In genomic region chr8:45420151-45420550, GRCm38 (mm10) we compare ENCODE assay signal across 16 mouse cellular contexts.
"Had no signal": no experiment of that assay in that cellular context is flagged by ENCODE, and none has a peak within 500 bp of the region (broad histone marks: within the 10 kb centered on the region; RNA-seq: fewer than 3 reads in every experiment).

No protein-coding gene starts in this region.

- H3K4me1 ChIP-seq: lung, embryonic 15.5 days; midbrain, embryonic 12.5 days; neural tube, embryonic 12.5 days had no signal

- H3K27me3 ChIP-seq: lung, embryonic 15.5 days; megakaryocyte, embryonic 14.5 days; midbrain, embryonic 12.5 days; neural tube, embryonic 12.5 days had no signal

- H3K4me2 ChIP-seq: lung, embryonic 15.5 days; midbrain, embryonic 12.5 days; neural tube, embryonic 12.5 days had no signal

- H3K9me3 ChIP-seq: lung, embryonic 15.5 days; megakaryocyte, embryonic 14.5 days; midbrain, embryonic 12.5 days; neural tube, embryonic 12.5 days had no signal

- H3K27ac ChIP-seq: lung, embryonic 15.5 days; macrophage; midbrain, embryonic 12.5 days; neural tube, embryonic 12.5 days had no signal

- ATAC-seq: liver, postnatal 0 days; lung, postnatal 0 days had no signal

- H3K9ac ChIP-seq: liver, postnatal 0 days; lung, embryonic 15.5 days; midbrain, embryonic 12.5 days; neural tube, embryonic 12.5 days had no signal

- H3K36me3 ChIP-seq: lung, embryonic 15.5 days; midbrain, embryonic 12.5 days; neural tube, embryonic 12.5 days had no signal

- H3K4me3 ChIP-seq: lung, embryonic 15.5 days; megakaryocyte, embryonic 14.5 days; midbrain, embryonic 12.5 days; neural tube, embryonic 12.5 days had no signal

- DNase-seq: liver, postnatal 0 days; lung, adult 2 months; lung, postnatal 14 days; lung, postnatal 36 days; midbrain, embryonic 14.5 days; right cerebral cortex, postnatal 14 days; spleen, adult 18-20 months; thymus, adult 18-20 months; thymus, postnatal 14 days; thymus, postnatal 36 days had no signal
